Mouse (Mus musculus) embryonic facial prominence, embryonic 11.5 days (tissue): ENCODE measurements around the gene Pik3r3. TPM values are rescaled to one million over a fixed set of nuclear protein-coding genes. Genes with fewer than 3 reads are reported as not detected.

Experiments
- ATAC-seq: fragments of 200-750 bp; cut with Nextera tagmentation; replicated peaks from 2 replicates; pipeline ENCODE4 v1.8.0; 2017; ENCODE audit warnings: low read depth; ENCODE audit not compliant: insufficient number of reproducible peaks, low FRiP score, low TSS enrichment
- DNase-seq: peaks from one replicate; pipeline ENCODE4 v3.0.0-alpha.2; 2015; ENCODE audit warnings: low spot score
- H3K27ac ChIP-seq: fragments of 300-500 bp; sonication (generic); replicated peaks from 2 replicates; pipeline ENCODE4 v1.5.1; 2014; ENCODE audit warnings: mild to moderate bottlenecking, low read depth, low read length, control low read depth
- H3K27me3 ChIP-seq: fragments of 300-500 bp; sonication (generic); 2 replicates; pipeline ENCODE4 v1.6.1; 2014; ENCODE audit warnings: mild to moderate bottlenecking, low read length, moderate library complexity, mixed read lengths; ENCODE audit not compliant: control insufficient read depth, insufficient read depth
- H3K36me3 ChIP-seq: fragments of 300-500 bp; sonication (generic); replicated peaks from 2 replicates; pipeline ENCODE4 v1.6.1; 2014; ENCODE audit warnings: low read depth, mild to moderate bottlenecking, low read length, moderate library complexity, mixed read lengths; ENCODE audit not compliant: control insufficient read depth, insufficient read depth
- H3K4me1 ChIP-seq: fragments of 300-500 bp; sonication (generic); 2 replicates; pipeline ENCODE4 v1.6.1; 2014; ENCODE audit warnings: low read length, mixed read lengths; ENCODE audit not compliant: control insufficient read depth, insufficient read depth
- H3K4me2 ChIP-seq: fragments of 300-500 bp; sonication (generic); 2 replicates; pipeline ENCODE4 v1.6.1; 2014; ENCODE audit warnings: low read depth, mild to moderate bottlenecking, control low read depth, low read length, moderate library complexity
- H3K4me3 ChIP-seq: fragments of 300-500 bp; sonication (generic); 2 replicates; pipeline ENCODE4 v1.5.1; 2014; ENCODE audit warnings: low read depth, low read length, control low read depth
- H3K9ac ChIP-seq: fragments of 300-500 bp; sonication (generic); replicated peaks from 2 replicates; pipeline ENCODE4 v1.6.1; 2014; ENCODE audit warnings: mild to moderate bottlenecking, control low read depth, low read length
- H3K9me3 ChIP-seq: fragments of 300-500 bp; sonication (generic); replicated peaks from 2 replicates; pipeline ENCODE4 v1.6.1; 2016; ENCODE audit warnings: mild to moderate bottlenecking, low read length, inconsistent platforms, mixed read lengths; ENCODE audit not compliant: control insufficient read depth
- WGBS: fragments of 180-500 bp; shearing (Covaris S2); extraction: QIAGEN DNeasy Blood & Tissue Kit; methylation state at CpG from one replicate; pipeline ENCODE4 v1.1.7; 2014; 5-methylcytosine and 5-hydroxymethylcytosine counted together
- polyA plus RNA-seq: library from polyadenylated mRNA; unstranded; fragments of >200 nt; fragmentation: Nextera tagmentation; extraction: Ambion mirVana; gene quantifications from 2 replicates; pipeline ENCODE4 v1.2.1, GENCODE M21; 2014

The Pik3r3 gene
- polyA plus RNA-seq, 1 experiment from 2014 or later, result 50.5 TPM

DNA sequence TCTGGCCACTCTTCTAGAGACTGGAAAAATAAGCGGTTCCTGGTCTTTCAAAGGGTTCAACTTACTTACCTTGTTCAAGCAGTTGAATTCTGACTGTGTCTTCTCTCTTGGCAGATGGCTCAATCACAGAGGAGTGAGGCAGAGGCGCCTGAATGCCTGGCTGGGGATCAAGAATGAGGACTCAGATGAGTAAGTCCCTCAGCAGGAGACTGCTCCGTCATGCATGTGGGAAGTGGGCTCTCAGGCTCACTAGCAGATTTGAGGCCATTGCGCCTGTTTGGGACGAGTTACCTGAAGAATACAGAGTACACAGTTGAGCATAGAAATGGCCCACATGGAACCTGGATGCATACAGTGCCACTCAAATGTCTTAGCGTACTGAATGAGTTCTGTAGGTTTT, 70.1 kb downstream of the Pik3r3 start:
- no peak for DNase-seq
- Histone ChIP-seq H3K9ac (no peak overlapping the region), H3K9me3 (no peaks in the 10 kb centered on the region), H3K4me3 (no peak overlapping the region), H3K4me1 (no peaks in the 10 kb centered on the region), H3K27ac (no peak overlapping the region), H3K36me3 (peaks cover 25% of the 10 kb centered on the region), H3K27me3 (no peaks in the 10 kb centered on the region), H3K4me2 (no peak overlapping the region)
- 91% methylated on average over 6 of the region's 6 CpGs for WGBS
- no peak for ATAC-seq

DNA sequence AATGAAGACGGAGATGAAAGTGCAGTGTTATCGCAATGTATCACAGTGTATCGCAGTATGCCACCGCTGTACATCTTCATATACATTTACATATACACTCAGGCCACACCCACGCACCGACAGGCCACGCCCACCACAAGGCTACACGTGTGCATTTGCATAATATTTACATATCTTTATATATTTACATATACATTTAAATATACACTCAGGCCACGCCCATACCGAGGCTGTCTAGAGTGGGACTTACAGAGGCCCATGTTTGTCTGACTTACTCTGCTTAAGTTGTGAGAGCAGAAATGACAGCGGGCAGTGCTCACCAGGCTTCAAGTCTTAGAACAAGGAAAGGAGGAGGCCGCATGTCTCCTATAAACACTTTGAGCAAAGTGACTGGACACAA, 71.9 kb downstream of the Pik3r3 start:
- WGBS, result 86% methylated on average over 12 of the region's 12 CpGs
- H3K4me1 ChIP-seq, result no peaks in the 10 kb centered on the region
- no peak overlapping the region for H3K9ac ChIP-seq
- DNase-seq, result no peak
- peaks cover 25% of the 10 kb centered on the region for H3K36me3 ChIP-seq
- no peak overlapping the region for H3K4me2 ChIP-seq
- no peaks in the 10 kb centered on the region for H3K27me3 ChIP-seq
- no peaks in the 10 kb centered on the region for H3K9me3 ChIP-seq
- ATAC-seq, result no peak
- H3K27ac ChIP-seq, result no peak overlapping the region
- no peak overlapping the region for H3K4me3 ChIP-seq

DNA sequence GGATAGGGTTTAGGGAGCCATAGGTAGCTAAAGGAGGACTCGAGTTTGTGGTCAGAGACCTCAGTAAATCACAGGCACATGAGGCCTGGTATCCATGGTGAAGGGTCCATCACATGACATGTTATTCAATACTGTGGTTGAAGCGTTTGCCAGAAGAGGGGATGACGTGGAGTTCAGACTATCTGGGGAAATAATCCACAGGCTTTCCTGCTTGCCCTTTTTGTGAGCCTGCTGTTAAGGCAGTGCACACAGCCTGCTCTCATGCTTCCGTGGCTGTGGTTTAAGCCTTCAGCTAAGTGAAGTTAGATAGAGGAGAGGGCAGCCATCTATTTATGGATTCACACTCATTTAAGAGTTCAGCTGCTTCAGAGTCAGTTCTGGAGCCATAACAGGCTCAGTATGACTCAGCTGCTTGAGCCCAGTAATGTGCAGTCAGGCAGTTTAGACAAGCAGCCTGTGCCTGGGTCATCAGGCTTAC, 79.5 kb downstream of the Pik3r3 start:
- Histone ChIP-seq H3K9me3 (no peaks in the 10 kb centered on the region), H3K4me3 (no peak overlapping the region), H3K4me1 (no peaks in the 10 kb centered on the region), H3K4me2 (no peak overlapping the region), H3K9ac (no peak overlapping the region), H3K36me3 (peaks cover 6% of the 10 kb centered on the region), H3K27me3 (no peaks in the 10 kb centered on the region), H3K27ac (no peak overlapping the region)
- ATAC-seq, result no peak
- DNase-seq, result no peak
- 68% methylated on average over 4 of the region's 4 CpGs for WGBS

DNA sequence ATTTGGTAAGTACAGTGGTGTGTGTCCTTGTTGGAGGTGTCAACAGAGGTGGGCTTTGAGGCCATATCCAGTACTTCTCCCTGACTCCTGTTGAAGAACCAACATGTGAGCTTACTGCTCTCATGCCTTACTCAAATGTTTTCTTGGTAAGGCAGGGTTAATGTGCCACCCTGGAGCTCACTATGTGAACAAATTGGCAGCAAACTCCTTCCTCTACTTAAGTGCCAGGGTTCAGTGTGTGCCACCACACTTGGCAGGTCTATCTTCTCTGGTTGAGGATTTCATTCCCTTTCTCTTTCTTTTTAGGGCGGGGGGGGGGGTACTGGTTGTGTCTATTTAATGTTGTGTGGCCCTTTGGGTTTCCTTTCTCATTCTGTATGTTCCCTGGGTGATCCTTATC, 83.1 kb downstream of the Pik3r3 start:
- no peak overlapping the region for H3K27ac ChIP-seq
- 8% methylated on average over 1 of the region's 1 CpGs for WGBS
- no peak overlapping the region for H3K9ac ChIP-seq
- no peaks in the 10 kb centered on the region for H3K9me3 ChIP-seq
- H3K4me3 ChIP-seq, result no peak overlapping the region
- no peak overlapping the region for H3K4me2 ChIP-seq
- no peaks in the 10 kb centered on the region for H3K4me1 ChIP-seq
- ATAC-seq (no peak), DNase-seq (no peak)
- peaks cover 6% of the 10 kb centered on the region; the same call in 1 of the 2 replicates for H3K36me3 ChIP-seq
- no peaks in the 10 kb centered on the region for H3K27me3 ChIP-seq

DNA sequence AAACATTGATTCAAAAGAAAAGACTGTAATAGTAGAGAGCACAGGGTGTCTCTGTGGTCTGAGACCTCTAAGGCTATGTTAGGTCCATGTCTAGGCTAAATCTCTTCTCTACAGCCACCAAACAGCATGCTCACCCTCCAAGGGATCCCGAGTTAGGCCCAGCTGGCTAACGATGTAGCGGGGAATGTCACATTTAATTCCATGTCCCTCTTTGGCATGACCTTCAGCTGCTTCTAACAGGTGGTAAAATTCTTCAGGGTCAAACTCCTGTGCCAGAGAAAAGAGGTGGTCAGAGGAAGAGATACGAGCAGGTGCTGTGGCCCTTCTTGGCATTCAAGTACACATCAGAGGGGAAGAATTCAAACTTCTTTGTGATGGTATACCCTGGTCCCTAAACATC, 96.2 kb downstream of the Pik3r3 start:
- no peaks in the 10 kb centered on the region for H3K9me3 ChIP-seq
- H3K4me3 ChIP-seq, result no peak overlapping the region
- ATAC-seq (no peak), DNase-seq (no peak)
- no peaks in the 10 kb centered on the region for H3K27me3 ChIP-seq
- H3K9ac ChIP-seq, result no peak overlapping the region
- 86% methylated on average over 4 of the region's 4 CpGs for WGBS
- no peaks in the 10 kb centered on the region for H3K4me1 ChIP-seq
- H3K36me3 ChIP-seq, result peaks cover 4% of the 10 kb centered on the region; the same call in 1 of the 2 replicates
- H3K27ac ChIP-seq, result no peak overlapping the region
- H3K4me2 ChIP-seq, result no peak overlapping the region

GRCm38 (mm10) chr4:116322127-116322526, 100.7 kb downstream of the Pik3r3 start:
- Histone ChIP-seq H3K27me3 (no peaks in the 10 kb centered on the region), H3K4me1 (no peaks in the 10 kb centered on the region), H3K27ac (no peak overlapping the region), H3K36me3 (peaks cover 3% of the 10 kb centered on the region; the same call in 1 of the 2 replicates), H3K9me3 (no peaks in the 10 kb centered on the region), H3K4me3 (no peak overlapping the region), H3K9ac (no peak overlapping the region), H3K4me2 (no peak overlapping the region)
- DNase-seq, result no peak
- WGBS, result 90% methylated on average over 6 of the region's 6 CpGs
- ATAC-seq, result no peak

- H3K4me3 ChIP-seq, result no peak overlapping the region
- no peaks in the 10 kb centered on the region for H3K9me3 ChIP-seq
- WGBS, result 95% methylated on average over 3 of the region's 3 CpGs
- ATAC-seq (no peak), DNase-seq (no peak)
- H3K27ac ChIP-seq, result no peak overlapping the region
- no peak overlapping the region for H3K9ac ChIP-seq
- H3K4me2 ChIP-seq, result no peak overlapping the region
- H3K4me1 ChIP-seq, result no peaks in the 10 kb centered on the region
- no peaks in the 10 kb centered on the region for H3K36me3 ChIP-seq
- H3K27me3 ChIP-seq, result no peaks in the 10 kb centered on the region
Measured at GRCm38 (mm10) chr4:116329256-116329655, 107.8 kb downstream of the Pik3r3 start.

- Histone ChIP-seq H3K4me1 (no peaks in the 10 kb centered on the region), H3K9me3 (no peaks in the 10 kb centered on the region), H3K9ac (no peak overlapping the region), H3K27ac (no peak overlapping the region), H3K36me3 (no peaks in the 10 kb centered on the region), H3K27me3 (no peaks in the 10 kb centered on the region), H3K4me3 (no peak overlapping the region), H3K4me2 (no peak overlapping the region)
- ATAC-seq, result no peak
- WGBS, result 90% methylated on average over 1 of the region's 1 CpGs
- no peak for DNase-seq
Measured at GRCm38 (mm10) chr4:116336294-116336693, 114.9 kb downstream of the Pik3r3 start.
